Mouse (Mus musculus) kidney, adult 2 months (tissue): ENCODE results near the gene Dtnb. TPM values are rescaled to one million over a fixed set of nuclear protein-coding genes. Genes with fewer than 3 reads are reported as not detected.

Experiments
- DNase-seq: peaks from one replicate; pipeline ENCODE4 v3.0.0; 2021
- H3K27ac ChIP-seq: fragments of 200-500 bp; 2 replicates; pipeline ENCODE4 v1.5.1; 2012; ENCODE audit warnings: low read depth, low read length, control low read depth, inconsistent platforms; ENCODE audit not compliant: insufficient read depth
- H3K27me3 ChIP-seq: fragments of 200-500 bp; replicated peaks from 2 replicates; pipeline ENCODE4 v1.6.1; 2012; ENCODE audit warnings: mild to moderate bottlenecking, moderate library complexity, low read length, inconsistent platforms; ENCODE audit not compliant: control insufficient read depth, insufficient read depth
- H3K36me3 ChIP-seq: fragments of 200-500 bp; 2 replicates; pipeline ENCODE4 v1.6.1; 2012; ENCODE audit warnings: mild to moderate bottlenecking, moderate library complexity, low read length, inconsistent platforms; ENCODE audit not compliant: control insufficient read depth, insufficient read depth
- H3K4me1 ChIP-seq: fragments of 200-500 bp; 2 replicates; pipeline ENCODE4 v1.6.1; 2011; ENCODE audit warnings: low read length; ENCODE audit not compliant: control insufficient read depth, insufficient read depth
- H3K4me3 ChIP-seq: fragments of 200-500 bp; 2 replicates; pipeline ENCODE4 v1.5.1; 2011; ENCODE audit warnings: mild to moderate bottlenecking, low read depth, low read length, control low read depth; ENCODE audit not compliant: insufficient read depth
- CTCF ChIP-seq: fragments of 200-500 bp; conservative IDR thresholded peaks from 2 replicates; pipeline ENCODE4 v1.5.1; 2011; ENCODE audit warnings: low read depth, mild to moderate bottlenecking, control low read depth, low read length, moderate library complexity, mixed read lengths; ENCODE audit not compliant: insufficient read depth, insufficient read length
- POLR2A ChIP-seq: fragments of 200-500 bp; IDR thresholded peaks from one replicate; pipeline ENCODE4 v1.6.1; 2011; ENCODE audit warnings: low read depth, low read length, control low read depth
- WGBS: fragments of 180-500 bp; shearing (Covaris S2); methylation state at CpG from one replicate; pipeline ENCODE4 v1.1.7; 2018; 5-methylcytosine and 5-hydroxymethylcytosine counted together
- polyA plus RNA-seq: library from polyadenylated mRNA; depleted of rRNA; stranded (reverse); fragments of >200 nt; gene quantifications from 2 replicates; pipeline ENCODE4 v1.2.3, GENCODE M21; 2012

Gene Dtnb
- polyA plus RNA-seq, 1 experiment: 60.5 TPM

- no peak for TF ChIP-seq POLR2A
- TF ChIP-seq CTCF: no peak
- Histone ChIP-seq H3K36me3 (no peaks in the 10 kb centered on the region), H3K27me3 (no peaks in the 10 kb centered on the region), H3K4me3 (no peak overlapping the region), H3K4me1 (peaks cover 3% of the 10 kb centered on the region; the same call in 1 of the 2 replicates), H3K27ac (no peak overlapping the region)
- DNase-seq: no peak
- WGBS: 66% methylated on average over 4 of the region's 4 CpGs
These were observed 147.1 kb downstream of the Dtnb start for GRCm38 (mm10) chr12:3719151-3719721.

- TF ChIP-seq POLR2A: no peak
- TF ChIP-seq CTCF: no peak
- H3K4me3 ChIP-seq: no peak overlapping the region
- DNase-seq: no peak
- 97% methylated on average over 2 of the region's 2 CpGs for WGBS
- peaks cover 3% of the 10 kb centered on the region; the same call in 1 of the 2 replicates for H3K4me1 ChIP-seq
- H3K27me3 ChIP-seq: no peaks in the 10 kb centered on the region
- H3K27ac ChIP-seq: no peak overlapping the region
- H3K36me3 ChIP-seq: no peaks in the 10 kb centered on the region
These were observed 148.3 kb downstream of the Dtnb start for GRCm38 (mm10) chr12:3720527-3720926.

DNA sequence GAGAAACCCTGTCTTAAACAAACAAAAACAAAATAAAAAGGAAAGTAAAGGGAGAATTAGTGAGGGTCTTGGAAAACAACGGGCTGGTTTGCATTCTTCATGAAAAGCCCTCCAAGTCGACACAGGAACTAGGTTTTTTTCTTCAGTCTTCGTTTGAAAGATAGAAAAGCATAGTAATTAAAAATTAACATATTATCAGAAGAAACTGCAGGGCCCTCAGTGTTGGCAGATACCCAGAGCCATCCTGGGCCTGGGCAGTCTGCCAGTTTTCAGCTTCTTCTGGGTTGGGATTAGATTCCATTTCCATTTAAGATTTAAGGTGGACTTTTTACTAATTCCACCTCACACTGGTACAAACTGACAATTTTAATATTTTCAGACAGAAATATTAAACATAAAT is 151.6 kb downstream of the Dtnb start:
- TF ChIP-seq CTCF (no peak), POLR2A (no peak)
- Histone ChIP-seq H3K27me3 (no peaks in the 10 kb centered on the region), H3K36me3 (no peaks in the 10 kb centered on the region), H3K4me3 (no peak overlapping the region), H3K4me1 (peaks cover 3% of the 10 kb centered on the region; the same call in 1 of the 2 replicates), H3K27ac (no peak overlapping the region)
- WGBS: 11% methylated on average over 3 of the region's 3 CpGs
- peak; percentile 84 for DNase-seq

DNA sequence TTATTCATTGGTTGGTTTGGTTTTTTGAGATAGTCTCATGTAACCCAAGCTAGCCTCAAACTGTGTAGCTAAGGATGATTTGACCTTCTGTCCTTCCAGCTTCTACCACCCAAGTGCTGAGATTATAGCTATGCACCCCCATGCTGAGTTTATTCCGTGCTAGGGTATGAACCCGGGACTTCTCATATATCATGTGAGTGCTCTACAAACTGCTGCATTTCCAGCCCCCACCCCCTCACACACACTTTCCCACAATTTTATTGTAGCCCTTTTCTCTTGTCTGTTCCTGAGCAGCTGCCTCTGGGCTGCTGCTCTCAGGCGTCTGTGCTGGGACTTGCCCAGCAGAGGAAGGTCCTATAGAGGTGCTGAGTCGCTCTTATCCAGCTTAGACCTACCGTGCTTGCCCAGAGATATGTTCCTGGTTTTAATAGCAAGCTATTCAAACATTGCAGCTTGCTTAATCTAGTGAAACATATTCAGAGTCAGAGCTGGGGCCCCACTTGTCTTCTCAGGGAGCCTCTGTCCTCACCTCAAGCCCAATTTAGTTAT is 152.7 kb downstream of the Dtnb start:
- DNase-seq: no peak
- no peak for TF ChIP-seq POLR2A
- TF ChIP-seq CTCF: no peak
- H3K4me3 ChIP-seq: no peak overlapping the region
- H3K27me3 ChIP-seq: no peaks in the 10 kb centered on the region
- WGBS: 56% methylated on average over 5 of the region's 5 CpGs
- H3K36me3 ChIP-seq: no peaks in the 10 kb centered on the region
- no peak overlapping the region for H3K27ac ChIP-seq
- H3K4me1 ChIP-seq: peaks cover 3% of the 10 kb centered on the region; the same call in 1 of the 2 replicates

DNA sequence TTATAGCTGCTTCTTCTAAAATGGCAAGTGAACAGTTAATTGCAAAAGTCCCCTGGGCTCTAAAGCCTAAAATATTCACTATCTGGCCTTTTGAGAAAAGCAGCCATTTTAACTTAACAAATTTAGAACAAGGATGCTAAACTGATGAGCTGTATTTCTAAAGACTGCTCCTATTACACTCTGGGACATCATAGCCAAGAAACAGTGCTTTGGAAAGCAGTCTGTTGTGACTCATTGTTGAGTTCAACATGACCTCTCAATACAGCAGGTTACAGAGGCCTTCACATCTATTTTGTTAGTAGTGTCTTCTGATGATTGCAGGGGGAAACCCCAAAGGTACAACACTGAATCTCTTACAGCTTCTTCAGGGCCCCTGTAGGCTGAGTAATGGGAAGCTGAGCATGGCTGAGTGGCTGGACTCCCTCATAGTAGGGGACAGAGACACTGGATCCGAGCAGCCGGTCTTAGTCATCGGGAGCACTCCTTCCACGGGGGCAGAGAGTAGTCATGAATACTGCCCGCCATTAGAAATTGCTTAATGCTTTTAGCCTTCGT is 157.4 kb downstream of the Dtnb start:
- no peak overlapping the region for H3K4me3 ChIP-seq
- no peak for DNase-seq
- WGBS: 86% methylated on average over 6 of the region's 6 CpGs
- H3K27me3 ChIP-seq: no peaks in the 10 kb centered on the region
- H3K27ac ChIP-seq: no peak overlapping the region
- no peaks in the 10 kb centered on the region for H3K36me3 ChIP-seq
- H3K4me1 ChIP-seq: no peaks in the 10 kb centered on the region
- no peak for TF ChIP-seq POLR2A
- no peak for TF ChIP-seq CTCF

GRCm38 (mm10) chr12:3732623-3733265 is 160.6 kb downstream of the Dtnb start:
- Histone ChIP-seq H3K27me3 (no peaks in the 10 kb centered on the region), H3K4me1 (no peaks in the 10 kb centered on the region; the same call in 1 of the 2 replicates), H3K36me3 (no peaks in the 10 kb centered on the region), H3K27ac (no peak overlapping the region), H3K4me3 (no peak overlapping the region)
- TF ChIP-seq CTCF (no peak), POLR2A (no peak)
- peak; percentile 30 for DNase-seq
- 78% methylated on average over 11 of the region's 11 CpGs for WGBS

GRCm38 (mm10) chr12:3733328-3733727 is 161.1 kb downstream of the Dtnb start:
- H3K4me1 ChIP-seq: no peaks in the 10 kb centered on the region; the same call in 1 of the 2 replicates
- H3K27ac ChIP-seq: no peak overlapping the region
- WGBS: 89% methylated on average over 7 of the region's 7 CpGs
- no peak overlapping the region for H3K4me3 ChIP-seq
- TF ChIP-seq POLR2A: no peak
- no peak for TF ChIP-seq CTCF
- no peaks in the 10 kb centered on the region for H3K36me3 ChIP-seq
- H3K27me3 ChIP-seq: no peaks in the 10 kb centered on the region
- DNase-seq: no peak
